Mouse (Mus musculus): ENCODE data around the gene Rsph3b.
"Not testable (repeated sequence)": the region's sequence is repeated elsewhere in the genome, so short reads cannot be mapped to it uniquely, and the experiment has no call there.

Rsph3b gene

GRCm38 (mm10) chr17:6958881-6959280 lies 10.4 kb upstream of the Rsph3b start:
- DNase-seq (ENCODE audit: low spot score), result not testable (repeated sequence)

GRCm38 (mm10) chr17:6948769-6949228 lies 317 bp upstream of the Rsph3b start:
- peak; percentile 26 for DNase-seq (ENCODE audit: low spot score)

GRCm38 (mm10) chr17:6947637-6947983 lies 872 bp downstream of the Rsph3b start:
- not testable (repeated sequence) for DNase-seq (ENCODE audit: low spot score)

- DNase-seq (ENCODE audit: low spot score), result not testable (repeated sequence)
These were observed 5.9 kb downstream of the Rsph3b start for GRCm38 (mm10) chr17:6942560-6942959.

GRCm38 (mm10) chr17:6931625-6932024 lies 16.9 kb downstream of the Rsph3b start:
- DNase-seq (ENCODE audit: low spot score), result not testable (repeated sequence)

GRCm38 (mm10) chr17:6920351-6920894 lies 28.1 kb downstream of the Rsph3b start:
- not testable (repeated sequence) for DNase-seq (ENCODE audit: low spot score)

GRCm38 (mm10) chr17:6919388-6919787 lies 29.1 kb downstream of the Rsph3b start:
- DNase-seq (ENCODE audit: low spot score), result not testable (repeated sequence)

GRCm38 (mm10) chr17:6915282-6915681 lies 33.2 kb downstream of the Rsph3b start:
- not testable (repeated sequence) for DNase-seq (ENCODE audit: low spot score)

- DNase-seq (ENCODE audit: low spot score), result not testable (repeated sequence)
These were observed 34.4 kb downstream of the Rsph3b start for GRCm38 (mm10) chr17:6914066-6914465.

GRCm38 (mm10) chr17:6900361-6900760 lies 48.1 kb downstream of the Rsph3b start:
- DNase-seq (ENCODE audit: low spot score), result not testable (repeated sequence)

GRCm38 (mm10) chr17:6897996-6898562 lies 50.4 kb downstream of the Rsph3b start:
- not testable (repeated sequence) for DNase-seq (ENCODE audit: low spot score)

GRCm38 (mm10) chr17:6896756-6897155 lies 51.7 kb downstream of the Rsph3b start:
- no peak for DNase-seq (ENCODE audit: low spot score)

- DNase-seq (ENCODE audit: low spot score), result no peak
These were observed 55.1 kb downstream of the Rsph3b start for GRCm38 (mm10) chr17:6893332-6893731.

GRCm38 (mm10) chr17:6891966-6892934 lies 56.2 kb downstream of the Rsph3b start:
- no peak for DNase-seq (ENCODE audit: low spot score)

- no peak for DNase-seq (ENCODE audit: low spot score)
These were observed 62.0 kb downstream of the Rsph3b start for GRCm38 (mm10) chr17:6886445-6886844.

GRCm38 (mm10) chr17:6884531-6884930 lies 64.0 kb downstream of the Rsph3b start:
- no peak for DNase-seq (ENCODE audit: low spot score)

GRCm38 (mm10) chr17:6881306-6881705 lies 67.2 kb downstream of the Rsph3b start:
- no peak for DNase-seq (ENCODE audit: low spot score)

- no peak for DNase-seq (ENCODE audit: low spot score)
These were observed 77.1 kb downstream of the Rsph3b start for GRCm38 (mm10) chr17:6871421-6871820.

- no peak for DNase-seq (ENCODE audit: low spot score)
These were observed 79.7 kb downstream of the Rsph3b start for GRCm38 (mm10) chr17:6868810-6869209.

GRCm38 (mm10) chr17:6867740-6868139 lies 80.7 kb downstream of the Rsph3b start:
- no peak for DNase-seq (ENCODE audit: low spot score)

GRCm38 (mm10) chr17:6866576-6866975 lies 81.9 kb downstream of the Rsph3b start:
- no peak for DNase-seq (ENCODE audit: low spot score)

- no peak for DNase-seq (ENCODE audit: low spot score)
These were observed 82.9 kb downstream of the Rsph3b start for GRCm38 (mm10) chr17:6865580-6865979.

GRCm38 (mm10) chr17:6864869-6865268 lies 83.6 kb downstream of the Rsph3b start:
- no peak for DNase-seq (ENCODE audit: low spot score)

Measured in embryo, embryonic 10.5 days (tissue).